Mouse (Mus musculus): ENCODE results near the gene Zfp760. TPM values are rescaled to one million over a fixed set of nuclear protein-coding genes. Genes with fewer than 3 reads are reported as not detected.

Gene Zfp760
- polyA plus RNA-seq, 1 experiment from 2014 or later, result 12.8 TPM

Other genes with a start within 250 kb of the Zfp760 start
- 12.0 and 12.5 TPM in 2 replicates for gene Zfp53, start 218.7 kb upstream of the Zfp760 start, polyA plus RNA-seq (2015; fragmentation: Nextera tagmentation; extraction: Ambion mirVana)
- gene Zfp52, start 172.2 kb upstream of the Zfp760 start, polyA plus RNA-seq (2015; fragmentation: Nextera tagmentation; extraction: Ambion mirVana), result 4.7 and 5.5 TPM in 2 replicates
- 19.9 and 23.7 TPM in 2 replicates for gene Zfp948, start 140.7 kb upstream of the Zfp760 start, polyA plus RNA-seq (2015; fragmentation: Nextera tagmentation; extraction: Ambion mirVana)
- gene Zfp983, start 57.1 kb upstream of the Zfp760 start, polyA plus RNA-seq (2015; fragmentation: Nextera tagmentation; extraction: Ambion mirVana), result 3.3 and 3.8 TPM in 2 replicates
- 4.1 and 5.3 TPM in 2 replicates for gene Gm10226, start 15.9 kb upstream of the Zfp760 start, polyA plus RNA-seq (2015; fragmentation: Nextera tagmentation; extraction: Ambion mirVana)
- gene Zfp229, start 23.1 kb downstream of the Zfp760 start, polyA plus RNA-seq (2015; fragmentation: Nextera tagmentation; extraction: Ambion mirVana), result 5.3 and 6.6 TPM in 2 replicates
- gene Zfp820, start 138.0 kb downstream of the Zfp760 start, polyA plus RNA-seq (2015; fragmentation: Nextera tagmentation; extraction: Ambion mirVana), result 7.3 and 9.0 TPM in 2 replicates
- 7.0 and 7.3 TPM in 2 replicates for gene Zfp995, start 202.2 kb downstream of the Zfp760 start, polyA plus RNA-seq (2015; fragmentation: Nextera tagmentation; extraction: Ambion mirVana)

All from lung, embryonic 16.5 days (tissue).